In genomic region chr10:127674794-127675522, GRCm38 (mm10) we compare ENCODE assay signal across 8 mouse cellular contexts. TPM values are rescaled to one million over a fixed set of nuclear protein-coding genes. Genes with fewer than 3 reads are reported as not detected.
DNase-seq lines count a peak whose midpoint lies in the region; ATAC-seq and TF ChIP-seq lines count a peak whose summit lies in the region.

No protein-coding gene starts in this region.

- no peaks in the 10 kb centered on the region for H3K9me3 ChIP-seq in midbrain, embryonic 10.5 days (replicated peaks)
- H3K9me3 ChIP-seq in midbrain, embryonic 13.5 days = no peaks in the 10 kb centered on the region
- H3K9me3 ChIP-seq in intestine, postnatal 0 days (ENCODE audit: control insufficient read depth) = no peaks in the 10 kb centered on the region
- no peaks in the 10 kb centered on the region for H3K9me3 ChIP-seq in limb, embryonic 10.5 days (replicated peaks)

- no peak overlapping the region for H3ac ChIP-seq in myocyte (ENCODE audit: control insufficient read depth, insufficient read length)

- no peaks in the 10 kb centered on the region for H3K27me3 ChIP-seq in midbrain, embryonic 10.5 days (ENCODE audit: low read depth, poor library complexity, severe bottlenecking)
- 0 out of 2 replicates have a peak, but pooled peaks cover 4% of the 10 kb centered on the region for H3K27me3 ChIP-seq in midbrain, embryonic 13.5 days
- H3K27me3 ChIP-seq in intestine, postnatal 0 days (replicated peaks; ENCODE audit: control insufficient read depth, insufficient read depth, low read length) = no peaks in the 10 kb centered on the region
- H3K27me3 ChIP-seq in limb, embryonic 10.5 days (ENCODE audit: low read depth, poor library complexity, severe bottlenecking) = no peaks in the 10 kb centered on the region
- no peaks in the 10 kb centered on the region for H3K27me3 ChIP-seq in myocyte (ENCODE audit: control insufficient read depth, insufficient read depth, insufficient read length)
- no peaks in the 10 kb centered on the region for H3K27me3 ChIP-seq in splenic B cell, adult 2 months (ENCODE audit: control insufficient read depth, insufficient read depth, low read length, poor library complexity, severe bottlenecking)

- H3K4me3 ChIP-seq in midbrain, embryonic 10.5 days = 0 out of 2 replicates have a peak overlapping the region, but pooled peaks have one; percentile 7
- no peak overlapping the region for H3K4me3 ChIP-seq in midbrain, embryonic 13.5 days (replicated peaks)
- no peak overlapping the region for H3K4me3 ChIP-seq in intestine, postnatal 0 days (ENCODE audit: low read depth, low read length)
- no peak overlapping the region for H3K4me3 ChIP-seq in limb, embryonic 10.5 days
- H3K4me3 ChIP-seq in myocyte = peak overlapping the region; percentile 42

- no peaks in the 10 kb centered on the region for H3K36me3 ChIP-seq in midbrain, embryonic 10.5 days
- no peaks in the 10 kb centered on the region for H3K36me3 ChIP-seq in midbrain, embryonic 13.5 days
- no peaks in the 10 kb centered on the region for H3K36me3 ChIP-seq in intestine, postnatal 0 days (ENCODE audit: control insufficient read depth, insufficient read depth)
- no peaks in the 10 kb centered on the region for H3K36me3 ChIP-seq in limb, embryonic 10.5 days
- H3K36me3 ChIP-seq in myocyte (ENCODE audit: control insufficient read depth, insufficient read depth) = no peaks in the 10 kb centered on the region
- H3K36me3 ChIP-seq in splenic B cell, adult 2 months (ENCODE audit: control insufficient read depth, insufficient read depth, low read length, poor library complexity, severe bottlenecking) = no peaks in the 10 kb centered on the region

- H3K27ac ChIP-seq in midbrain, embryonic 10.5 days (replicated peaks) = no peak overlapping the region
- no peak overlapping the region for H3K27ac ChIP-seq in midbrain, embryonic 13.5 days
- no peak overlapping the region for H3K27ac ChIP-seq in intestine, postnatal 0 days (ENCODE audit: low read depth, low read length)
- no peak overlapping the region for H3K27ac ChIP-seq in limb, embryonic 10.5 days

- peaks cover 20% of the 10 kb centered on the region for H3K4me1 ChIP-seq in midbrain, embryonic 10.5 days
- peaks cover 17% of the 10 kb centered on the region for H3K4me1 ChIP-seq in midbrain, embryonic 13.5 days (replicated peaks)
- H3K4me1 ChIP-seq in intestine, postnatal 0 days (replicated peaks; ENCODE audit: control insufficient read depth, insufficient read depth, low read length) = no peaks in the 10 kb centered on the region
- H3K4me1 ChIP-seq in limb, embryonic 10.5 days = peaks cover 13% of the 10 kb centered on the region; the same call in 1 of the 2 replicates

- no peak for ATAC-seq in midbrain, embryonic 13.5 days
- ATAC-seq in intestine, postnatal 0 days = peak; percentile 19; the same call in 1 of the 2 replicates

- peak; percentile 41 for TF ChIP-seq POLR2A in myocyte (IDR thresholded peaks at IDR 0.05; ENCODE audit: insufficient read length, low read depth)

- DNase-seq in midbrain, embryonic 10.5 days (ENCODE audit: low spot score) = peak; percentile 64
- DNase-seq in cerebellum, adult 9-11 months = peak; percentile 92
- DNase-seq in frontal cortex, postnatal 14 days (ENCODE audit: low spot score in 2 of 2) = peak; percentile 80 to 87
- peak; percentile 57 for DNase-seq in limb, embryonic 10.5 days (ENCODE audit: low spot score)
- peak; percentile 78 for DNase-seq in splenic B cell, adult 2 months (ENCODE audit: low read depth, low spot score)

- H3K79me2 ChIP-seq in myocyte (ENCODE audit: control insufficient read depth, insufficient read depth) = no peaks in the 10 kb centered on the region

- peak; percentile 100 for TF ChIP-seq CTCF in intestine, postnatal 0 days (IDR thresholded peaks at IDR 0.05; ENCODE audit: low read depth)

- WGBS in midbrain, embryonic 10.5 days = 92% methylated on average over 8 of the region's 8 CpGs
- 89% methylated on average over 8 of the region's 8 CpGs for WGBS in midbrain, embryonic 13.5 days
- 77% methylated on average over 8 of the region's 8 CpGs for WGBS in intestine, postnatal 0 days
- whole genome bisulfite sequencing in limb, embryonic 10.5 days = 88% methylated on average over 8 of the region's 8 CpGs

- H3K4me2 ChIP-seq in midbrain, embryonic 13.5 days (replicated peaks) = no peak overlapping the region
- no peak overlapping the region; the same call in 1 of the 2 replicates for H3K4me2 ChIP-seq in intestine, postnatal 0 days (replicated peaks; ENCODE audit: low read depth)
- peak overlapping the region; percentile 87 for H3K4me2 ChIP-seq in myocyte (ENCODE audit: low read depth)

- H3K9ac ChIP-seq in midbrain, embryonic 13.5 days (replicated peaks) = no peak overlapping the region
- no peak overlapping the region for H3K9ac ChIP-seq in intestine, postnatal 0 days (ENCODE audit: low read depth, low read length)

TF ChIP-seq in myocyte, 11 proteins besides CTCF, POLR2A, EP300 and RAD21:
- TF ChIP-seq MAX (IDR thresholded peaks at IDR 0.05; ENCODE audit: low read depth) (no peak), POLR2AphosphoS2 (IDR thresholded peaks at IDR 0.05; ENCODE audit: insufficient read length, low read depth) (peak; percentile 52)

RNA-seq across cellular contexts. Expression of gene Nab2, which starts 6.6 kb away (rescaled TPM):
- polyA plus RNA-seq in midbrain, embryonic 10.5 days (2016; fragmentation: Nextera tagmentation; extraction: Ambion mirVana) = 3.9 and 4.4 TPM in 2 replicates
- polyA plus RNA-seq in midbrain, embryonic 13.5 days (2015; fragmentation: Nextera tagmentation; extraction: Ambion mirVana) = 1.2 and 1.8 TPM in 2 replicates
- 3.9 and 4.2 TPM in 2 replicates for polyA plus RNA-seq in intestine, postnatal 0 days (2015; fragmentation: Nextera tagmentation; extraction: Ambion mirVana)
- polyA plus RNA-seq in limb, embryonic 10.5 days (2016; fragmentation: Nextera tagmentation; extraction: Ambion mirVana) = 13.1 and 17.4 TPM in 2 replicates
- polyA plus RNA-seq in myocyte (2012; fragmentation: generic; extraction: Trizol) = 68.7 TPM

RNA-seq across cellular contexts. Expression of gene Nemp1, which starts 8.3 kb away (rescaled TPM):
- 9.0 TPM in 2 replicates for polyA plus RNA-seq in midbrain, embryonic 10.5 days (2016; fragmentation: Nextera tagmentation; extraction: Ambion mirVana)
- polyA plus RNA-seq in midbrain, embryonic 13.5 days (2015; fragmentation: Nextera tagmentation; extraction: Ambion mirVana) = 4.6 and 4.8 TPM in 2 replicates
- 2.9 and 3.2 TPM in 2 replicates for polyA plus RNA-seq in intestine, postnatal 0 days (2015; fragmentation: Nextera tagmentation; extraction: Ambion mirVana)
- polyA plus RNA-seq in limb, embryonic 10.5 days (2016; fragmentation: Nextera tagmentation; extraction: Ambion mirVana) = 11.9 and 12.3 TPM in 2 replicates
- polyA plus RNA-seq in myocyte (2012; fragmentation: generic; extraction: Trizol) = 5.6 TPM

RNA-seq across cellular contexts. Expression of gene Myo1a, which starts 30.0 kb away (rescaled TPM):
- 0.41 and 0.69 TPM in 2 replicates for polyA plus RNA-seq in midbrain, embryonic 10.5 days (2016; fragmentation: Nextera tagmentation; extraction: Ambion mirVana)
- 0.28 and 0.53 TPM in 2 replicates for polyA plus RNA-seq in midbrain, embryonic 13.5 days (2015; fragmentation: Nextera tagmentation; extraction: Ambion mirVana)
- 73.8 and 80.3 TPM in 2 replicates for polyA plus RNA-seq in intestine, postnatal 0 days (2015; fragmentation: Nextera tagmentation; extraction: Ambion mirVana)
- 0.49 and 0.78 TPM in 2 replicates for polyA plus RNA-seq in limb, embryonic 10.5 days (2016; fragmentation: Nextera tagmentation; extraction: Ambion mirVana)
- polyA plus RNA-seq in myocyte (2012; fragmentation: generic; extraction: Trizol) = 0.35 TPM

RNA-seq across cellular contexts. Expression of gene Stat6, which starts 32.2 kb away (rescaled TPM):
- 8.2 and 8.9 TPM in 2 replicates for polyA plus RNA-seq in midbrain, embryonic 10.5 days (2016; fragmentation: Nextera tagmentation; extraction: Ambion mirVana)
- polyA plus RNA-seq in midbrain, embryonic 13.5 days (2015; fragmentation: Nextera tagmentation; extraction: Ambion mirVana) = 3.8 and 4.3 TPM in 2 replicates
- polyA plus RNA-seq in intestine, postnatal 0 days (2015; fragmentation: Nextera tagmentation; extraction: Ambion mirVana) = 27.1 and 29.2 TPM in 2 replicates
- polyA plus RNA-seq in limb, embryonic 10.5 days (2016; fragmentation: Nextera tagmentation; extraction: Ambion mirVana) = 8.4 and 9.7 TPM in 2 replicates
- 0.26 TPM for polyA plus RNA-seq in myocyte (2012; fragmentation: generic; extraction: Trizol)

RNA-seq across cellular contexts. Expression of gene Tac2, which starts 49.3 kb away (rescaled TPM):
- polyA plus RNA-seq in midbrain, embryonic 10.5 days (2016; fragmentation: Nextera tagmentation; extraction: Ambion mirVana) = not detected in 2 replicates
- not detected in 2 replicates for polyA plus RNA-seq in midbrain, embryonic 13.5 days (2015; fragmentation: Nextera tagmentation; extraction: Ambion mirVana)
- not detected in 2 replicates for polyA plus RNA-seq in intestine, postnatal 0 days (2015; fragmentation: Nextera tagmentation; extraction: Ambion mirVana)
- polyA plus RNA-seq in limb, embryonic 10.5 days (2016; fragmentation: Nextera tagmentation; extraction: Ambion mirVana) = 2.1 and 2.8 TPM in 2 replicates
- polyA plus RNA-seq in myocyte (2012; fragmentation: generic; extraction: Trizol) = 0.18 TPM

Comparison
In these comparisons a context has a peak if more than half of its experiments do, and no peak if none do; other contexts are left out.
1. H3K4me3 ChIP-seq: peak in midbrain, embryonic 10.5 days (single experiment) and myocyte (single experiment); none in midbrain, embryonic 13.5 days (single experiment), intestine, postnatal 0 days (single experiment) and limb, embryonic 10.5 days (single experiment).
2. RNA of gene Myo1a, which starts 30.0 kb away (polyA plus RNA-seq): 73.8 to 80.3 TPM in intestine, postnatal 0 days; 0.49 to 0.78 TPM in limb, embryonic 10.5 days, 0.41 to 0.69 TPM in midbrain, embryonic 10.5 days, 0.35 TPM in myocyte (single experiment) and 0.28 to 0.53 TPM in midbrain, embryonic 13.5 days; every median in the first group is over 10 times any median in the second.
3. Peak in every context shown above with its lines, with median percentiles within 50 percentile points of each other: DNase-seq.